Mouse (Mus musculus): ENCODE results near the gene Flnb. TPM values are rescaled to one million over a fixed set of nuclear protein-coding genes. Genes with fewer than 3 reads are reported as not detected.

Gene Flnb
- polyA plus RNA-seq, 1 experiment from 2014 or later: 21.3 TPM

GRCm38 (mm10) chr14:7918150-7918991 lies 100.6 kb downstream of the Flnb start:
- no peaks in the 10 kb centered on the region for H3K4me1 ChIP-seq
- H3K27ac ChIP-seq (replicated peaks): no peak overlapping the region
- ATAC-seq (ENCODE audit: low FRiP score, low read depth): no peak
- no peak overlapping the region for H3K4me3 ChIP-seq
- no peaks in the 10 kb centered on the region for H3K9me3 ChIP-seq
- no peak overlapping the region for H3K9ac ChIP-seq (replicated peaks)
- no peaks in the 10 kb centered on the region for H3K27me3 ChIP-seq
- H3K36me3 ChIP-seq: peaks cover 61% of the 10 kb centered on the region
- 87% methylated on average over 6 of the region's 6 CpGs for WGBS
- H3K4me2 ChIP-seq (replicated peaks): no peak overlapping the region

GRCm38 (mm10) chr14:7919309-7919708 lies 101.6 kb downstream of the Flnb start:
- Histone ChIP-seq H3K9ac (replicated peaks) (no peak overlapping the region), H3K27ac (replicated peaks) (no peak overlapping the region), H3K4me1 (no peaks in the 10 kb centered on the region), H3K36me3 (peaks cover 65% of the 10 kb centered on the region), H3K27me3 (no peaks in the 10 kb centered on the region), H3K4me2 (replicated peaks) (no peak overlapping the region), H3K9me3 (no peaks in the 10 kb centered on the region), H3K4me3 (no peak overlapping the region)
- WGBS: 95% methylated on average over 5 of the region's 5 CpGs
- no peak for ATAC-seq (ENCODE audit: low FRiP score, low read depth)

- no peaks in the 10 kb centered on the region for H3K9me3 ChIP-seq
- H3K4me2 ChIP-seq (replicated peaks): no peak overlapping the region
- no peak overlapping the region for H3K4me3 ChIP-seq
- H3K27ac ChIP-seq (replicated peaks): no peak overlapping the region
- H3K9ac ChIP-seq (replicated peaks): no peak overlapping the region
- H3K4me1 ChIP-seq: no peaks in the 10 kb centered on the region
- H3K36me3 ChIP-seq: peaks cover 67% of the 10 kb centered on the region
- WGBS: 80% methylated on average over 4 of the region's 4 CpGs
- ATAC-seq (ENCODE audit: low FRiP score, low read depth): no peak
- no peaks in the 10 kb centered on the region for H3K27me3 ChIP-seq
These were observed 102.2 kb downstream of the Flnb start for GRCm38 (mm10) chr14:7919921-7920320.

GRCm38 (mm10) chr14:7921459-7921858 lies 103.7 kb downstream of the Flnb start:
- Histone ChIP-seq H3K4me3 (no peak overlapping the region), H3K9ac (replicated peaks) (no peak overlapping the region), H3K36me3 (peaks cover 70% of the 10 kb centered on the region), H3K4me1 (no peaks in the 10 kb centered on the region), H3K27me3 (no peaks in the 10 kb centered on the region), H3K4me2 (replicated peaks) (no peak overlapping the region), H3K9me3 (no peaks in the 10 kb centered on the region), H3K27ac (replicated peaks) (no peak overlapping the region)
- ATAC-seq (ENCODE audit: low FRiP score, low read depth): no peak
- 89% methylated on average over 5 of the region's 5 CpGs for WGBS

GRCm38 (mm10) chr14:7923635-7924034 lies 105.9 kb downstream of the Flnb start:
- H3K9me3 ChIP-seq: no peaks in the 10 kb centered on the region
- H3K27me3 ChIP-seq: no peaks in the 10 kb centered on the region
- H3K4me3 ChIP-seq: no peak overlapping the region
- H3K9ac ChIP-seq (replicated peaks): no peak overlapping the region
- peaks cover 57% of the 10 kb centered on the region for H3K36me3 ChIP-seq
- H3K4me1 ChIP-seq: no peaks in the 10 kb centered on the region
- no peak overlapping the region for H3K4me2 ChIP-seq (replicated peaks)
- H3K27ac ChIP-seq (replicated peaks): no peak overlapping the region
- ATAC-seq (ENCODE audit: low FRiP score, low read depth): no peak

DNA sequence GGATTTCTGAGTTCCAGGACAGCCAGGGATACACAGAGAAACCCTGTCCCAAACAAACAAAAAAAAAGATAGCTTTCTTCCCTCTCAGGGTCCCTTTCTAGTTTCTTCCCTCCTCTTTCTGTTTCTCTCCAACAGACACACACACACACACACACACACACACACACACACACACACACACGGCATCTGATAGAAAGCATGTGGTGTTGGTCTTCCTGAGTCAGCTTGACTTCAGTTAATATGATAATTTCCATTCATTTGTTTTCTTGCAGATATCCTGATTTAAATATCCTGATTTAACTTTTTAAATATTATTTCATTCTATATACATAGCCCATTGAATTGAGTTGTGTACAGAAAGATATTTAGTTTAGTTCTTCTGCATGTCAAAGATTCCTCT lies 110.6 kb downstream of the Flnb start:
- Histone ChIP-seq H3K9me3 (no peaks in the 10 kb centered on the region), H3K27me3 (no peaks in the 10 kb centered on the region), H3K27ac (replicated peaks) (no peak overlapping the region), H3K4me1 (no peaks in the 10 kb centered on the region), H3K4me3 (no peak overlapping the region), H3K4me2 (replicated peaks) (no peak overlapping the region), H3K36me3 (peaks cover 69% of the 10 kb centered on the region), H3K9ac (replicated peaks) (no peak overlapping the region)
- WGBS: 92% methylated on average over 1 of the region's 1 CpGs
- no peak for ATAC-seq (ENCODE audit: low FRiP score, low read depth)

DNA sequence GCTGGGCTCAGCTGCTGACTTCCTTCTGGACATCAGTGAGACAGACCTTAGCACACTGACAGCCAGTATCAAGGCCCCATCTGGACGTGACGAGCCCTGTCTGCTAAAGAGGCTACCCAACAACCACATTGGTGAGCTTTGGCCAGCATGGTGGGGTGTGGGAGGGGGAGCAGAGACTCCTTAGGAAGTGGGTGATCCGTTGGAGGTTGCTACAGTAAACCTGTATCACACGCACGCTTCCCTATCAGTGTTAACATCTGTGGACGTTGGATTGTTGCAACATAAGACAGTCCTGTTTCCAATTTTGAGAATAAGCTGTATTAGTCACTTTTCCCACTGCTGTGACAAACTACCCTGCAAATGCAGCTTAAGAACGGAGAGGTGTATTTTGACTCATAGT lies 111.3 kb downstream of the Flnb start:
- WGBS: 89% methylated on average over 7 of the region's 7 CpGs
- H3K27me3 ChIP-seq: no peaks in the 10 kb centered on the region
- H3K4me1 ChIP-seq: no peaks in the 10 kb centered on the region
- no peaks in the 10 kb centered on the region for H3K9me3 ChIP-seq
- ATAC-seq (ENCODE audit: low FRiP score, low read depth): no peak
- peaks cover 73% of the 10 kb centered on the region for H3K36me3 ChIP-seq
- no peak overlapping the region for H3K9ac ChIP-seq (replicated peaks)
- no peak overlapping the region for H3K4me3 ChIP-seq
- H3K4me2 ChIP-seq (replicated peaks): no peak overlapping the region
- H3K27ac ChIP-seq (replicated peaks): no peak overlapping the region

DNA sequence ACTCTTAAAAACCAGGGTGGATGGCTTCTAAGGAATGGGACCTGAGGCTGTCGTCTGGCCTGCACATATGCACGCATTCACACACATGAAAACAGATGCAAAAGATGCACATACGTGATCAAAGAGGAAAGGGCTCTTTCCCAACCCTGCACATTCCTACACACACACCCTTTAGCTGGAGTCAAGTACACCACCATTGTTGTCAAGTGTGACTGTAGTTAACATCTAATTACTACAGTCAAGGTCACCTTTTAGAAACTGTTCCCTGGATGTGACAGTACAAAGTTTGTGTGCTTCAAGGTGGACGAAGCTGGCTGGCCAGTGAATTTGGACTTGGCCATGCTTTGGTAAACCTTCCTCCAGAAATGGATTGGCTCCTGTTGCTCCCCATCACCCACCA lies 114.4 kb downstream of the Flnb start:
- Histone ChIP-seq H3K9me3 (no peaks in the 10 kb centered on the region), H3K9ac (replicated peaks) (no peak overlapping the region), H3K4me2 (replicated peaks) (no peak overlapping the region), H3K4me3 (no peak overlapping the region), H3K36me3 (peaks cover 55% of the 10 kb centered on the region), H3K27me3 (no peaks in the 10 kb centered on the region), H3K27ac (replicated peaks) (no peak overlapping the region), H3K4me1 (peaks cover 7% of the 10 kb centered on the region; the same call in 1 of the 2 replicates)
- ATAC-seq (ENCODE audit: low FRiP score, low read depth): no peak
- WGBS: 96% methylated on average over 4 of the region's 4 CpGs

DNA sequence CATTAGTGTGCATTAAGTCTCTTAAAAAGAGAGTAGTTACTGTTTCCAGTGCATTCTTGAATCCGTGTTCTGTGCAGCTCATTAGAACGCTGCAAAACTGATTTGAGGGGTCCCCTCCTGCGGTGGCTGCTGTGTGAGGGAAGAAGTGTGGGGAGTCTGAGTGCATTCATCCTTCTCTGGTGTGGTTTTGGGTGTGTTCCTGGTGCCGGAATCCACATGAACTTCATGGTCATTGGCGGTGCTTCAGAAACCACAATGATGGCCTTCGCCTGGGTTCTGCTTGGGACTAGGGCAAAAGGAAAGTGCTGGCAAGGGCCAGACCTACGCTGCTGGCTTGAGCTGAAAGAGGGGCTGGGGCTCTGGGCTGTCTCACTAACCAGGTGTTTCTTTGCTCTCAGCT lies 116.4 kb downstream of the Flnb start:
- Histone ChIP-seq H3K27me3 (no peaks in the 10 kb centered on the region), H3K4me2 (replicated peaks) (no peak overlapping the region), H3K9ac (replicated peaks) (no peak overlapping the region), H3K9me3 (no peaks in the 10 kb centered on the region), H3K4me3 (no peak overlapping the region), H3K27ac (replicated peaks) (no peak overlapping the region), H3K36me3 (peaks cover 46% of the 10 kb centered on the region), H3K4me1 (peaks cover 8% of the 10 kb centered on the region; the same call in 1 of the 2 replicates)
- ATAC-seq (ENCODE audit: low FRiP score, low read depth): no peak
- 90% methylated on average over 7 of the region's 7 CpGs for WGBS

GRCm38 (mm10) chr14:7937052-7937630 lies 119.4 kb downstream of the Flnb start:
- no peaks in the 10 kb centered on the region for H3K9me3 ChIP-seq
- H3K4me2 ChIP-seq (replicated peaks): peak overlapping the region; percentile 28
- no peak overlapping the region for H3K4me3 ChIP-seq
- ATAC-seq (ENCODE audit: low FRiP score, low read depth): no peak
- 21% methylated on average over 17 of the region's 17 CpGs for WGBS
- H3K4me1 ChIP-seq: peaks cover 8% of the 10 kb centered on the region; the same call in 1 of the 2 replicates
- H3K27ac ChIP-seq (replicated peaks): no peak overlapping the region
- no peak overlapping the region for H3K9ac ChIP-seq (replicated peaks)
- no peaks in the 10 kb centered on the region for H3K27me3 ChIP-seq
- peaks cover 23% of the 10 kb centered on the region; the same call in 1 of the 2 replicates for H3K36me3 ChIP-seq

GRCm38 (mm10) chr14:7938809-7939784 lies 121.3 kb downstream of the Flnb start:
- no peak overlapping the region for H3K9ac ChIP-seq (replicated peaks)
- 92% methylated on average over 19 of the region's 19 CpGs for WGBS

More at GRCm38 (mm10) chr14:7938809-7939784, 121.3 kb downstream of the Flnb start:
- Histone ChIP-seq H3K4me2 (replicated peaks) (no peak overlapping the region), H3K27me3 (no peaks in the 10 kb centered on the region), H3K36me3 (peaks cover 24% of the 10 kb centered on the region; the same call in 1 of the 2 replicates), H3K27ac (replicated peaks) (no peak overlapping the region), H3K4me3 (no peak overlapping the region), H3K9me3 (no peaks in the 10 kb centered on the region), H3K4me1 (peaks cover 8% of the 10 kb centered on the region; the same call in 1 of the 2 replicates)
- ATAC-seq (ENCODE audit: low FRiP score, low read depth): no peak
